Mouse (Mus musculus) heart, embryonic 11.5 days (tissue): Measurements from ENCODE around the gene Lmntd2. TPM values are rescaled to one million over a fixed set of nuclear protein-coding genes. Genes with fewer than 3 reads are reported as not detected.
A peak's percentile ranks its signal among the peaks of the same experiment; 100 is the strongest.

Experiments
- ATAC-seq: fragments of 200-750 bp; cut with Nextera tagmentation; replicated peaks from 2 replicates; pipeline ENCODE4 v1.8.0; 2017; ENCODE audit warnings: moderate library complexity; ENCODE audit not compliant: insufficient number of reproducible peaks, low FRiP score, low TSS enrichment
- H3K27ac ChIP-seq: fragments of 300-500 bp; sonication (generic); 2 replicates; pipeline ENCODE4 v1.5.1; 2014; ENCODE audit warnings: mild to moderate bottlenecking, low read depth, low read length
- H3K27me3 ChIP-seq: fragments of 300-500 bp; sonication (generic); 2 replicates; pipeline ENCODE4 v1.6.1; 2014; ENCODE audit warnings: mild to moderate bottlenecking, low read length, mixed read lengths; ENCODE audit not compliant: control insufficient read depth, insufficient read depth
- H3K36me3 ChIP-seq: fragments of 300-500 bp; sonication (generic); 2 replicates; pipeline ENCODE4 v1.6.1; 2014; ENCODE audit warnings: mild to moderate bottlenecking, low read length, moderate library complexity, mixed read lengths; ENCODE audit not compliant: control insufficient read depth, insufficient read depth
- H3K4me1 ChIP-seq: fragments of 300-500 bp; sonication (generic); 2 replicates; pipeline ENCODE4 v1.6.1; 2014; ENCODE audit warnings: low read length; ENCODE audit not compliant: control insufficient read depth, insufficient read depth
- H3K4me2 ChIP-seq: fragments of 300-500 bp; sonication (generic); 2 replicates; pipeline ENCODE4 v1.6.1; 2014; ENCODE audit warnings: mild to moderate bottlenecking, moderate library complexity
- H3K4me3 ChIP-seq: fragments of 300-500 bp; sonication (generic); 2 replicates; pipeline ENCODE4 v1.5.1; 2014; ENCODE audit warnings: low read depth, low read length
- H3K9ac ChIP-seq: fragments of 300-500 bp; sonication (generic); 2 replicates; pipeline ENCODE4 v1.6.1; 2014; ENCODE audit warnings: mild to moderate bottlenecking, low read depth, low read length, moderate library complexity
- H3K9me3 ChIP-seq: fragments of 300-500 bp; sonication (generic); replicated peaks from 2 replicates; pipeline ENCODE4 v1.6.1; 2016; ENCODE audit warnings: low read length; ENCODE audit not compliant: control insufficient read depth
- WGBS: fragments of 180-500 bp; shearing (Covaris S2); extraction: QIAGEN DNeasy Blood & Tissue Kit; methylation state at CpG from one replicate; pipeline ENCODE4 v1.1.7; 2014; ENCODE audit not compliant: insufficient replicate concordance; 5-methylcytosine and 5-hydroxymethylcytosine counted together
- polyA plus RNA-seq: library from polyadenylated mRNA; unstranded; fragments of >200 nt; fragmentation: Nextera tagmentation; extraction: Ambion mirVana; gene quantifications from 2 replicates; pipeline ENCODE4 v1.2.1, GENCODE M21; 2014

Lmntd2 gene
- polyA plus RNA-seq, 1 experiment from 2014 or later = 0.99 TPM

- H3K9ac ChIP-seq = no peak overlapping the region
- H3K36me3 ChIP-seq = no peaks in the 10 kb centered on the region
- ATAC-seq = no peak
- H3K9me3 ChIP-seq = no peaks in the 10 kb centered on the region
- no peak overlapping the region for H3K4me3 ChIP-seq
- H3K4me2 ChIP-seq = no peak overlapping the region
- WGBS = 86% methylated on average over 14 of the region's 14 CpGs
- peaks cover 3% of the 10 kb centered on the region; the same call in 1 of the 2 replicates for H3K27me3 ChIP-seq
- H3K27ac ChIP-seq = no peak overlapping the region
- H3K4me1 ChIP-seq = peaks cover 10% of the 10 kb centered on the region
Observed at GRCm38 (mm10) chr7:141210606-141211131, 3.2 kb downstream of the Lmntd2 start.

DNA sequence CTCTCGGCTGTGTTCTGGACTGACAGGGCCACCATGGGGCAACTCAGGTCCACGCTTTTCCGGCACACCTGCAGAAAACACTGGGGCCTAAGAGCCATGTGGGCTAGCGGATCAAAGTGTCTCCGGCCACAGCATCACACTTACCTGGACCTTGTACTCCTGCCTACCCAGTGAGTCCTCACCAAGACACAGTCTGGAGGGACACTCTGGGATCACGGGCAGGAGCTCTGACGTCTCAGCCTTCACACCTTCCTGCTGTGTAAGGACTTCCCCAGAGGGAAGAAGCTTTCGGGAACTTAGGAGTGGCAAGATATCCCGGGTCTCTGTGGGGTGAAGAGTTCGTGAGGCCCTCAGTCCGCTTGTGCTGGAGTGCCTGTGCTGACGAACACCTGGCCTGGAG, 3.7 kb downstream of the Lmntd2 start:
- Histone ChIP-seq H3K4me3 (no peak overlapping the region), H3K4me2 (0 out of 2 replicates have a peak overlapping the region, but pooled peaks have one; percentile 6), H3K36me3 (no peaks in the 10 kb centered on the region), H3K9ac (no peak overlapping the region), H3K4me1 (peaks cover 10% of the 10 kb centered on the region), H3K9me3 (no peaks in the 10 kb centered on the region), H3K27me3 (peaks cover 3% of the 10 kb centered on the region; the same call in 1 of the 2 replicates), H3K27ac (no peak overlapping the region)
- 66% methylated on average over 12 of the region's 12 CpGs for WGBS
- no peak for ATAC-seq

DNA sequence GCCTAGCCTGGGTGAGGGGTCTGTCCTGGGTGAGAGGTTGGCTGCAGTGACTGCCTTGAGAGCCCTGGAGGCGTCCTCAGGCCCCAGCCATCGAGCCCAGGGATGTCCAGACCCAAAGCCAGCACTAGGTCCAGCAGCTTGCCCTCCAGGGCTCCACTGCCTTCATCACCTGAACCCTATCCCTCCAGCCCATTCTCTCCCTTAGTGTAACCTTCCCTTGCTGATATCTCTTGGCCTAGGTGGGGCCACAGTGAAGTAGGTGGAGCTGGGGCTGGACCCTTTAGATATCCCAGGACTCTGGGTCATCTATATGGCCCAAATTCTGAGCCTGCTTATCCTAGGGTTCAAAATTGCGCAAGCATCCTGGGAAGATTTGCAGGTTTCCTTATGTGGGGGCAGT, 4.4 kb downstream of the Lmntd2 start:
- Histone ChIP-seq H3K4me1 (peaks cover 5% of the 10 kb centered on the region), H3K4me3 (no peak overlapping the region), H3K36me3 (no peaks in the 10 kb centered on the region), H3K9ac (no peak overlapping the region), H3K9me3 (no peaks in the 10 kb centered on the region), H3K4me2 (peak overlapping the region; percentile 24; the same call in 1 of the 2 replicates), H3K27ac (peak overlapping the region; percentile 22; the same call in 1 of the 2 replicates), H3K27me3 (peaks cover 3% of the 10 kb centered on the region; the same call in 1 of the 2 replicates)
- ATAC-seq = peak; percentile 71
- WGBS = 74% methylated on average over 3 of the region's 3 CpGs

DNA sequence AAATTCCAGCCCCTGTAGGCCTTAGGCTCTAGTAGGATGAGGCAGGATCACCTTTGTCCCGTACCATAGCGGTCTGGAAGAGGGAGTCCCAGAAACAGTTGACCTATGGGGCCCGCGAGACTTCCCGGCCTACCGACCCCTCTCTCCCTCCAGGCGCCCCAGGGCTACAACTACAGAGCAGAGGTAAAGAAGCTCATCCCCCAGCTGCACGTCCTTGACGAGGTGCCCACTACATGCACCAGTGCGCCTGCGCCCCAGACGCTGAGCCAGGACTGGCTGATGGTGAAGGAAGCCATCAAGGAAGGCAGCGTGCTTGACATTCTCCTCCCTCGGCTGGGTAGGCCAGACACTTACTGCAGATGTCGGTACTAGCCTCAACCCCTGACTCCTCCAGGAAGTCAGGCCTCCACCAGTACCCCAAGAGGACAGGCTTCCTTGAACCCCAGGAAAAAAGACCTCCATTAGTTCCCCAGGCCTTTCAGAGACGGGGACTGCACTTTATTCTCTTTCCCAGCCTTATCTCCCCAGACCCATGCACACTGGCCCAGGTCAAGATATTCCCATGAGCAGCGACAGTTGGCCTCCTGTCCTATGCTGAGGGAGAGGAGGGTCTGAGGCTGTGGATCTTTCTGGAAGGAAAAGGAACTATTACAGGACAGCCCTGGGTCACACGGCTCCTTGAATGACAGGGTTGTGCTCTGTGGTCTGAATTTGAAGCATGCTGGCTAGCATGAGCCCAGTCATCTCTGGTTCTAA, 7.5 kb downstream of the Lmntd2 start:
- H3K4me3 ChIP-seq = no peak overlapping the region
- ATAC-seq = no peak
- WGBS = 82% methylated on average over 18 of the region's 18 CpGs
- peaks cover 3% of the 10 kb centered on the region; the same call in 1 of the 2 replicates for H3K27me3 ChIP-seq
- peaks cover 5% of the 10 kb centered on the region for H3K4me1 ChIP-seq
- H3K36me3 ChIP-seq = no peaks in the 10 kb centered on the region
- H3K9ac ChIP-seq = no peak overlapping the region
- H3K27ac ChIP-seq = no peak overlapping the region
- no peak overlapping the region for H3K4me2 ChIP-seq
- H3K9me3 ChIP-seq = no peaks in the 10 kb centered on the region

DNA sequence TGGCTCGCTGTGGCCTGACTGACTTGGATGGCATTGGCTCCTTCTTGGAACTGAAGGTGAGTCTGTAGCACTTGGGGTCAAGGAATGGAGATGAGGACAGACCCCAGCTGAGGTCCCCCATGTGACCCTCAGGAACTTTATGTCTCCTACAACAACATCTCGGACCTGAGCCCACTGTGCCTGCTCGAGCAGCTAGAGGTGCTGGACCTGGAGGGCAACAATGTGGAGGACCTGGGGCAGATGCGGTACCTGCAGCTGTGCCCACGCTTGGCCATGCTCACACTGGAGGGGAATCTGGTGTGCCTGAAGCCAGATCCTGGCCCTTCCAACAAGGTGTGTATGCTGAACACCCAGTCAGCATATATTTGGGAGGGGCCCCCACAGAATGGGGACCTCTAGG, 8.4 kb downstream of the Lmntd2 start:
- H3K27me3 ChIP-seq = peaks cover 3% of the 10 kb centered on the region; the same call in 1 of the 2 replicates
- H3K4me2 ChIP-seq = no peak overlapping the region
- no peak for ATAC-seq
- WGBS = 88% methylated on average over 5 of the region's 5 CpGs
- H3K9me3 ChIP-seq = no peaks in the 10 kb centered on the region
- H3K4me1 ChIP-seq = peaks cover 5% of the 10 kb centered on the region; the same call in 1 of the 2 replicates
- no peak overlapping the region for H3K27ac ChIP-seq
- H3K36me3 ChIP-seq = no peaks in the 10 kb centered on the region
- no peak overlapping the region; the same call in 1 of the 2 replicates for H3K9ac ChIP-seq
- no peak overlapping the region for H3K4me3 ChIP-seq

GRCm38 (mm10) chr7:141204546-141204945, 9.3 kb downstream of the Lmntd2 start:
- Histone ChIP-seq H3K9me3 (no peaks in the 10 kb centered on the region), H3K4me1 (no peaks in the 10 kb centered on the region; the same call in 1 of the 2 replicates), H3K27me3 (peaks cover 3% of the 10 kb centered on the region; the same call in 1 of the 2 replicates), H3K36me3 (no peaks in the 10 kb centered on the region), H3K4me3 (no peak overlapping the region), H3K4me2 (no peak overlapping the region), H3K27ac (no peak overlapping the region), H3K9ac (no peak overlapping the region)
- no peak for ATAC-seq
- 74% methylated on average over 3 of the region's 3 CpGs for WGBS

GRCm38 (mm10) chr7:141198121-141198520, 15.8 kb downstream of the Lmntd2 start:
- no peaks in the 10 kb centered on the region for H3K36me3 ChIP-seq
- H3K9ac ChIP-seq = no peak overlapping the region
- 82% methylated on average over 4 of the region's 4 CpGs for WGBS
- H3K27me3 ChIP-seq = no peaks in the 10 kb centered on the region
- peaks cover 6% of the 10 kb centered on the region; the same call in 1 of the 2 replicates for H3K4me1 ChIP-seq
- no peak for ATAC-seq
- H3K4me2 ChIP-seq = no peak overlapping the region
- H3K9me3 ChIP-seq = no peaks in the 10 kb centered on the region
- no peak overlapping the region for H3K4me3 ChIP-seq
- H3K27ac ChIP-seq = no peak overlapping the region

- no peak for ATAC-seq
- WGBS = 81% methylated on average over 8 of the region's 8 CpGs
- peaks cover 16% of the 10 kb centered on the region for H3K4me1 ChIP-seq
- no peak overlapping the region for H3K9ac ChIP-seq
- no peak overlapping the region for H3K27ac ChIP-seq
- no peaks in the 10 kb centered on the region for H3K27me3 ChIP-seq
- no peaks in the 10 kb centered on the region for H3K9me3 ChIP-seq
- no peak overlapping the region for H3K4me3 ChIP-seq
- H3K36me3 ChIP-seq = no peaks in the 10 kb centered on the region
- H3K4me2 ChIP-seq = no peak overlapping the region
Observed at GRCm38 (mm10) chr7:141196619-141197282, 17.1 kb downstream of the Lmntd2 start.
